Mouse (Mus musculus) stomach, postnatal 0 days (tissue): ENCODE results near the gene Shisal1. TPM values are rescaled to one million over a fixed set of nuclear protein-coding genes. Genes with fewer than 3 reads are reported as not detected.

Source experiments
- ATAC-seq: fragments of 200-750 bp; cut with Nextera tagmentation; 2 replicates; pipeline ENCODE4 v1.8.0; 2017; ENCODE audit not compliant: low FRiP score, low TSS enrichment
- DNase-seq: peaks from one replicate; pipeline ENCODE4 v3.0.0-alpha.2; 2016; ENCODE audit warnings: low spot score
- H3K27ac ChIP-seq: fragments of 300-500 bp; sonication (generic); replicated peaks from 2 replicates; pipeline ENCODE4 v1.5.1; 2014; ENCODE audit warnings: mild to moderate bottlenecking, control low read depth
- H3K27me3 ChIP-seq: fragments of 300-500 bp; sonication (generic); 2 replicates; pipeline ENCODE4 v1.6.1; 2014; ENCODE audit warnings: low read length; ENCODE audit not compliant: control insufficient read depth, insufficient read depth
- H3K36me3 ChIP-seq: fragments of 300-500 bp; sonication (generic); 2 replicates; pipeline ENCODE4 v1.6.1; 2014; ENCODE audit warnings: low read length, mixed read lengths; ENCODE audit not compliant: control insufficient read depth, insufficient read depth
- H3K4me1 ChIP-seq: fragments of 300-500 bp; sonication (generic); replicated peaks from 2 replicates; pipeline ENCODE4 v1.6.1; 2014; ENCODE audit warnings: antibody characterized with exemption; ENCODE audit not compliant: control insufficient read depth, insufficient read depth
- H3K4me2 ChIP-seq: fragments of 300-500 bp; sonication (generic); replicated peaks from 2 replicates; pipeline ENCODE4 v1.6.1; 2014; ENCODE audit warnings: low read depth, mild to moderate bottlenecking, control low read depth, moderate library complexity
- H3K4me3 ChIP-seq: fragments of 300-500 bp; sonication (generic); 2 replicates; pipeline ENCODE4 v1.5.1; 2014; ENCODE audit warnings: low read depth, low read length, control low read depth
- H3K9ac ChIP-seq: fragments of 300-500 bp; sonication (generic); 2 replicates; pipeline ENCODE4 v1.6.1; 2014; ENCODE audit warnings: mild to moderate bottlenecking, low read length, control low read depth, mixed read lengths
- H3K9me3 ChIP-seq: fragments of 300-500 bp; sonication (generic); 2 replicates; pipeline ENCODE4 v1.6.1; 2016; ENCODE audit warnings: low read length; ENCODE audit not compliant: control insufficient read depth
- CTCF ChIP-seq: IDR thresholded peaks from 2 replicates; pipeline ENCODE4 v1.5.1; 2016; ENCODE audit warnings: antibody characterized with exemption, low read depth, mild to moderate bottlenecking, moderate library complexity
- EP300 ChIP-seq: optimal IDR thresholded peaks from 2 replicates; pipeline ENCODE3; 2016; ENCODE audit warnings: antibody characterized with exemption
- WGBS: fragments of 180-500 bp; shearing (Covaris S2); extraction: QIAGEN DNeasy Blood & Tissue Kit; methylation state at CpG from one replicate; pipeline ENCODE4 v1.1.7; 2014; 5-methylcytosine and 5-hydroxymethylcytosine counted together
- polyA plus RNA-seq: library from polyadenylated mRNA; unstranded; fragments of >200 nt; fragmentation: Nextera tagmentation; extraction: Ambion mirVana; gene quantifications from 2 replicates; pipeline ENCODE4 v1.2.1, GENCODE M21; 2015

Gene Shisal1
- polyA plus RNA-seq, 1 experiment from 2014 or later, result 0.82 TPM

DNA sequence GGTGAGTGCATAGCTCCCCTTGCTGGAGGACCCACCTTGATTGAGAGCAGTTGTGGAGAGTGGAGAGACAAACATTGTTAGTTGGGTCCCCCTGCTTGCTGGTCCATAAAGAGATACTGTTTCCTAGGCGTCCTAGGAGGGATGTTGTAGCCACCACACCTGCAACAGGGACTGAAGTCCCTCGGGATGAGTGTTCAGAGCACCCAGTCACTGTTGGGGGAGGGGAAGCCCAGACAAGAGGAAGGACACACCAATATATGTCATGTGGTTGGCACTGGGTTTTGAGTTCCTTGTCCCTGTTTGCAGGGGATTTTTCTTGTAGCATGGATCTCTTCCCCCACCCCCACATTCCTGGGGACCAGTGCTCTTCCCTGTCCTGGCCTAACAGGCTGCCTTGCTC lies 106.0 kb downstream of the Shisal1 start:
- H3K27ac ChIP-seq, result no peak overlapping the region
- WGBS, result 56% methylated on average over 2 of the region's 2 CpGs
- H3K9me3 ChIP-seq, result no peaks in the 10 kb centered on the region
- TF ChIP-seq CTCF (no peak), EP300 (no peak)
- ATAC-seq (no peak), DNase-seq (no peak)
- H3K4me1 ChIP-seq, result no peaks in the 10 kb centered on the region
- no peak overlapping the region for H3K9ac ChIP-seq
- H3K4me2 ChIP-seq, result no peak overlapping the region
- no peaks in the 10 kb centered on the region for H3K27me3 ChIP-seq
- H3K4me3 ChIP-seq, result no peak overlapping the region
- H3K36me3 ChIP-seq, result no peaks in the 10 kb centered on the region

DNA sequence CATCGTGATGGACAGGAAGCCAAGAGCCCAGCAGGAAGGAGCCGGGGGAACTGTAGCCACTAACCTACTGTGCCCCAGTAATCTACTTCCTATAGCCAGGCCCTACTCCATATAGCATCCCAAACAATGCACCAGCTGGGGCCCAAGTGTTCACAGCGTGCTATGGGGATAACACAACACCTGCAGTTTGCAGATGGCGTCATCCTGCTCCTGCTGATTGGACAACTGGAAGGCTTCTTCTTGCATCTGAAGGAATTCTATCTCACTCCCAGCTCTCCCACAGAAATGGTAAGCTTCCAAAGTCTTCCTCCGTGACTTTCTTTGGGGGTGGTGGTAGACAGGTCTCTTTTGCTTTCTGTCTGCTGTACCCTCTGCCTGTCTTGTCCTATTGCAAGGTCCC lies 109.3 kb downstream of the Shisal1 start:
- TF ChIP-seq CTCF (no peak), EP300 (no peak)
- DNase-seq, result no peak

DNA sequence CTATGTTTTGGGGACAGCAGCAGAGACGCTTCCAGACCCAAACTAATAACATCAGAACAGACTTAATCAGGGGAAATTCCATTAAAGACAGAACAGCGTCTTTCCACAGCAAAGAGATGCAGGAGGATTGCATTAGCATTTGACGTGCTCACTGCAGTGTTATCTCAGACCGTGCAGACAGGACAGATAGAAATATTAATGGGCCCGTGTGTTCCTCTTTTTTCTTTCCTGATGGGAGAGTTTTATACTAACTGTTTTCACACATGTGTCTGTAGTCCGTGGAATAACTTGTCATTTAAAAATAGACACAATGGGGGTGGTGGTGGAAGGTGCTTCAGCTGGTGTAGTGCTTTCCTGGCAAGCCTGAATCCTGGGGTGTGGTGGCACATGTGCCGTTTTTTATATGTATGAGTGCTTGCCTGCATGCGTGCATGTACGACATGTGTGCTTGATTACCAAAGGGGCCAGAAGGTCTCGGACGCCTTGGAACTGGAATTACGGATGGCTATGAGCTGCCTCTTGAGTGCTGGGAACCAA lies 110.5 kb downstream of the Shisal1 start:
- H3K27me3 ChIP-seq, result no peaks in the 10 kb centered on the region
- TF ChIP-seq CTCF, result no peak
- no peak for TF ChIP-seq EP300
- H3K36me3 ChIP-seq, result no peaks in the 10 kb centered on the region
- no peaks in the 10 kb centered on the region for H3K9me3 ChIP-seq
- H3K4me2 ChIP-seq, result no peak overlapping the region
- H3K9ac ChIP-seq, result no peak overlapping the region
- H3K4me1 ChIP-seq, result no peaks in the 10 kb centered on the region
- H3K4me3 ChIP-seq, result no peak overlapping the region
- WGBS, result 65% methylated on average over 12 of the region's 12 CpGs
- DNase-seq (no peak), ATAC-seq (no peak)
- H3K27ac ChIP-seq, result no peak overlapping the region

More for the DNA sequence above, 109.3 kb downstream of the Shisal1 start:
- H3K4me2 ChIP-seq, result no peak overlapping the region
- WGBS, result 68% methylated on average over 5 of the region's 5 CpGs
- H3K4me3 ChIP-seq, result no peak overlapping the region
- H3K36me3 ChIP-seq, result no peaks in the 10 kb centered on the region
- no peaks in the 10 kb centered on the region for H3K4me1 ChIP-seq
- no peak overlapping the region for H3K27ac ChIP-seq
- H3K9me3 ChIP-seq, result no peaks in the 10 kb centered on the region
- no peaks in the 10 kb centered on the region for H3K27me3 ChIP-seq
- H3K9ac ChIP-seq, result no peak overlapping the region
- no peak for ATAC-seq

- 76% methylated on average over 4 of the region's 4 CpGs for WGBS
- H3K4me3 ChIP-seq, result no peak overlapping the region
- DNase-seq, result no peak
- no peak for ATAC-seq
- H3K27me3 ChIP-seq, result no peaks in the 10 kb centered on the region
- TF ChIP-seq EP300 (no peak), CTCF (no peak)
- H3K36me3 ChIP-seq, result no peaks in the 10 kb centered on the region
- no peak overlapping the region for H3K27ac ChIP-seq
- H3K9me3 ChIP-seq, result no peaks in the 10 kb centered on the region
- no peak overlapping the region for H3K4me2 ChIP-seq
- no peak overlapping the region for H3K9ac ChIP-seq
- no peaks in the 10 kb centered on the region for H3K4me1 ChIP-seq
These were observed 115.8 kb downstream of the Shisal1 start for GRCm38 (mm10) chr15:84331066-84331612.

DNA sequence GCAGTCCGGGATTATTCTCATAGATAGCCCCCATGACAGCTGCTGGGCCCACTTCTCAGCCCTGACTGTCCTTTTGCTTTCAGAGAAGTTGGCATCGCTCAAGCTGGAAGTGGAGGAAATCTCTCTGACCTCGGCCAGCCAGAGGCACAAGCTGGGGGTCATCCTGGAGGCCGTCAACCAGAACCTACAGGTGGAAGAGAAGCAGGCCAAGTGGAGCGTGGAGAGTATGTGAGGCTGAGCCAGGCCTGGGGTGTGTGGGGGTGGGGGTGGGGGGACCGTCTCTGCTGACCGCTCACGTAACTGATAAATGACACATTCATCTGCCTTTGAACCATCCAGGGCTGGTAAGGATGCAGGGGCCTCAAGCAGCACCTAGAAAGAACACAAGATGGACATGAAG lies 117.0 kb downstream of the Shisal1 start:
- no peaks in the 10 kb centered on the region for H3K4me1 ChIP-seq
- no peaks in the 10 kb centered on the region for H3K36me3 ChIP-seq
- no peak overlapping the region for H3K4me2 ChIP-seq
- TF ChIP-seq CTCF, result no peak
- TF ChIP-seq EP300, result no peak
- WGBS, result 89% methylated on average over 8 of the region's 8 CpGs
- no peaks in the 10 kb centered on the region for H3K9me3 ChIP-seq
- ATAC-seq, result no peak
- no peaks in the 10 kb centered on the region for H3K27me3 ChIP-seq
- H3K9ac ChIP-seq, result no peak overlapping the region
- no peak overlapping the region for H3K27ac ChIP-seq
- H3K4me3 ChIP-seq, result no peak overlapping the region
- no peak for DNase-seq

Other genes with a start within 250 kb of the Shisal1 start
- gene Parvb, start 215.1 kb downstream of the Shisal1 start, polyA plus RNA-seq, result 1.1 and 1.4 TPM in 2 replicates
- 1.3 TPM in 2 replicates for gene Parvg, start 123.1 kb downstream of the Shisal1 start, polyA plus RNA-seq
- 3.5 and 3.8 TPM in 2 replicates for gene Rtl6, start 110.7 kb upstream of the Shisal1 start, polyA plus RNA-seq
- gene Prr5, start 222.5 kb upstream of the Shisal1 start, polyA plus RNA-seq, result 18.2 and 20.3 TPM in 2 replicates